Mouse (Mus musculus): ENCODE measurements around the gene BC055324. TPM values are rescaled to one million over a fixed set of nuclear protein-coding genes. Genes with fewer than 3 reads are reported as not detected.
A peak's percentile ranks its signal among the peaks of the same experiment; 100 is the strongest.

Gene BC055324
- polyA plus RNA-seq, 1 experiment from 2014 or later: 46.6 TPM

DNA sequence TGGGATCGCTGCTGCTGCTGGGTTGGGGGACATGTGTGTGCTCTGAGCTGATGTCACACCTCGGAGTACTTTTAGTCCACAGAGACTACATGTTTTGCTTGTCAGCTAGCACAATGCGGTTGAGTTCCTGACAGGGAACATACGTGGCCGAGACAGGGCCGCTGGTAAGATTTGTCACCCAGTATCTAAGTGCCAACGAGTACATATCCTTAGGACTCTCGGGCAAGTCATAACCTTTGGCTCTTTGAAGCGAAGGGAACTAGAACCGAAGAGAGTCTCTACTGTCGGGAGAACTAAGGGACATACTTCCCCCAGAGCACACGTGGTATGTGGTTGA lies 64.2 kb downstream of the BC055324 start:
- Histone ChIP-seq H3K36me3 (replicated peaks) (peaks cover 24% of the 10 kb centered on the region), H3K4me3 (peak overlapping the region; percentile 96), H3K9me3 (no peaks in the 10 kb centered on the region), H3K27ac (replicated peaks) (peak overlapping the region; percentile 91), H3K4me1 (peaks cover 20% of the 10 kb centered on the region), H3K27me3 (replicated peaks; ENCODE audit: low read depth, poor library complexity, severe bottlenecking) (no peaks in the 10 kb centered on the region)
- WGBS: 6% methylated on average over 12 of the region's 12 CpGs
- DNase-seq (ENCODE audit: low spot score): no peak

DNA sequence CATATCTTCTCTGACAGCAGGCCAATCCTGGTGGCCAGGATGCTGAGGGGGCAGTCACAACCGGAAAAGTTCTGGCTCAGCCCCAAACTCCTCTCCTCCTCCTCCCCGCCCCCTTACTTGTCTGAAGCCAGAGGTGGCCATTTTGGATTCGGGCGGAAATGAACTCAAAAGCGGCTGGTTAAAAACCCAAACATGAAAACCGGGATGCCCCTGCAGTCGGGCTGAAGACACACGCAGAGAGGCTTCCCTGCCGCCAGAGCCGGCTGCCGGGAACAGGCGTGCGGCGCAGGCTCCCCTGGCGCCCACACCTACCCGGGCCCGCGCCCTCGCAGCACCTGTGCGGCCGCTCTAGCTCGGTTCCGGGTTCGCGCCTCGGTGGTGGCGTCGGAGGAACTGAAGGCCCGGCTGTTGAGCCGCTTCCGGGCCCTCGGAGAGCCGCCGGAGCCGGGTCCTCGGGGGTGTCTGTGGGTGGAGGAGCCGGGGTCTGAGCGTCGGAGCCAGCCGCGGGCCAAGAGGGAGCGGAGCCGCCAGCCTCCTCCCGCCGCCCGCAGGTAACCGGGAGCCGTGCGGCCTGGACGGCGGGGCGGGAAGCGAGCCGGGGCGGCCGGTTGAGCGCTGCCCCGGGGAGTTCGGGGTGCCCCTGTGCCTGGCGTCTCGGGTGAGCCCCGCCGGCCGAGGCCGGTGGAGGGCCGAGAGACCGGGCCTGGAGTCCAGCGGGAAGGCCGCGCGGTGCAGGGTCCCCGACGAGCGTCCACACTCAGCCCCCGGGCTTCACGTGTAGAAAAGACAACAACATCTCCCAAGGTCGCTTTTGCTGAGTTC lies 64.7 kb downstream of the BC055324 start:
- peaks cover 20% of the 10 kb centered on the region for H3K4me1 ChIP-seq
- H3K36me3 ChIP-seq (replicated peaks): peaks cover 18% of the 10 kb centered on the region
- DNase-seq (ENCODE audit: low spot score): peak; percentile 91
- no peaks in the 10 kb centered on the region for H3K9me3 ChIP-seq
- WGBS: under 1% methylated on average over 77 of the region's 77 CpGs
- H3K27me3 ChIP-seq (replicated peaks; ENCODE audit: low read depth, poor library complexity, severe bottlenecking): no peaks in the 10 kb centered on the region
- peak overlapping the region; percentile 96 for H3K4me3 ChIP-seq
- H3K27ac ChIP-seq (replicated peaks): peak overlapping the region; percentile 91

DNA sequence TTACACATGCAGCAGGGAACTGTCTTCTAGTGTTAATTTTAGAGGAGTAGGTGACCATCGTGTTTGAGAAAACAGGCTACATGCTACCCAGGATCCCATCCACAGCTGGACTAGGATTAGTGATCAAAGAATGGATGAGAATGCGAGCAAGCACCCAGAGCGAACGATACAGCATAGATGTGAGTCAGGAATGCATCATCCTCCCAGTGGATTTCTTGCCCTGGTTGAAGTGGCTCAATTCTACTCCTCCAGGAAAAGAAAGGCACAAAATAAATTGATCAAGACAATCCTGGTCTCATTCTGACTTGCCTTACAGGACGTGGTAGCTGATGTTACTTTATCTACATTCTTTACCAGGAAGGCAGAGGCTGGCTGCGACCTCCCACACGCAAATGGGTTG lies 65.8 kb downstream of the BC055324 start, which contains the start of gene Scyl3:
Gene Scyl3, plus strand, starts transcription at position 255 of the 400 bp plus-strand sequence.
- DNase-seq (ENCODE audit: low spot score): no peak
- Histone ChIP-seq H3K4me1 (peaks cover 20% of the 10 kb centered on the region), H3K27me3 (replicated peaks; ENCODE audit: low read depth, poor library complexity, severe bottlenecking) (no peaks in the 10 kb centered on the region), H3K4me3 (peak within 1 kb of the TSS; percentile 96), H3K36me3 (replicated peaks) (peaks cover 8% of the 10 kb centered on the region), H3K9me3 (no peaks in the 10 kb centered on the region), H3K27ac (replicated peaks) (peak within 1 kb of the TSS; percentile 91)
- 71% methylated on average over 7 of the region's 7 CpGs for WGBS

DNA sequence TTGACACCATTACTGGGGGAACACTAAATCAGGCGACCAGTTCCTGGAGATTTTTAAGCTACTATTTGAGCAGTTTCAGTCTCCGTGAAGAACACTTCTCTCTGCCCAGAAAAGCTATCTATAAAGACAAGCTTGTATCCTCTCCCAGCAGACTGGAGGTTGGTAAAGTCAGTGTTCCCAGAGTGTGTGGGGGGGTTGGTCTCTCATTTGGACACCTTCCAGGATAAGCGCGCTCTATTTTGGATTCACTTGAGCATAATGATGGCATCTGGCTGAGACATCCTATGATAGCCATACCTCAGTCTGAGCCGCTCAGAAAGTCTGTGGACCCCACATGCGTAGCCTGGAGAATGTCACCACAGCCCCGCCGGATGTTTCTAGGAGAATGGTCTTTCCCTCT lies 70.5 kb downstream of the BC055324 start:
- Histone ChIP-seq H3K27ac (replicated peaks) (no peak overlapping the region), H3K4me1 (peaks cover 4% of the 10 kb centered on the region), H3K9me3 (no peaks in the 10 kb centered on the region), H3K4me3 (no peak overlapping the region), H3K27me3 (replicated peaks; ENCODE audit: low read depth, poor library complexity, severe bottlenecking) (no peaks in the 10 kb centered on the region), H3K36me3 (replicated peaks) (no peaks in the 10 kb centered on the region)
- no peak for DNase-seq (ENCODE audit: low spot score)
- WGBS: 87% methylated on average over 8 of the region's 8 CpGs

DNA sequence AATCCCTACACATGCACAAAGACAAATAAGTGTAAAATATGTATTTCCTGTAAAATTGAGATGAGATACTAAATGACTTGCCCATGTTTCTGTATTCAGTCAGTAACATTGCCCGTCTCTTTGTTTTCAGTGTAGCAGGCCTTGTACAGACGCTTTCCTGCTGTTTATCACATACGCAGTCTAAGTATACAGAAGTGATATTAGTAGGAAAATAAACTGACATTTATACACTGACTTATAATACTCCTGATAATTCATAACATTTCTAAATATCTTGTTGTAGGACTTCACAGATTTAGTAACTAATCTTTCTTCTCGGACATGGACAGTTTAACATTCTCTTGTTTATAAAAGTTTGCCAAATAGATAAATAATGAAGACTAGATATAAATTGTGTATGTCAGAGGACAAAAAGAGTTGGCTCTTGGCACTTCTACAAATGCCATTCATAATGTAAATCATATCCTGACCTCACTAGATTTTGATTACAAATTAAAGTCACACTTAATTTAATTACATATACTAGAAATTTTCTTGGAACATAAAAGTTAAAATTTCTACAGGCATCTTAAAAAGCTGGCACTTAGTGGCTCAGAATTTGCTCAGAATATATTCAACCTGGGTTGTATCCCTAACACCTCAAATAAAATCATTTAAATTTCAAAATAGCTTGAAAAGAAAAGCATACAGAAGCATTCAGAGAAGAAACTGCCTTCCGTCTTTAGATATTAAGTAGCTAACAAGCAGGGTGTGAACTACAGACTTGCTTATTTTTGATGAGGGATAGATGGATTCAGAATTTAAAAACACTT lies 77.0 kb downstream of the BC055324 start:
- Histone ChIP-seq H3K27me3 (replicated peaks; ENCODE audit: low read depth, poor library complexity, severe bottlenecking) (no peaks in the 10 kb centered on the region), H3K36me3 (replicated peaks) (peaks cover 35% of the 10 kb centered on the region), H3K9me3 (peaks cover 2% of the 10 kb centered on the region; the same call in 1 of the 2 replicates), H3K4me3 (no peak overlapping the region), H3K27ac (replicated peaks) (no peak overlapping the region), H3K4me1 (no peaks in the 10 kb centered on the region)
- 95% methylated on average over 5 of the region's 5 CpGs for WGBS
- no peak for DNase-seq (ENCODE audit: low spot score)

DNA sequence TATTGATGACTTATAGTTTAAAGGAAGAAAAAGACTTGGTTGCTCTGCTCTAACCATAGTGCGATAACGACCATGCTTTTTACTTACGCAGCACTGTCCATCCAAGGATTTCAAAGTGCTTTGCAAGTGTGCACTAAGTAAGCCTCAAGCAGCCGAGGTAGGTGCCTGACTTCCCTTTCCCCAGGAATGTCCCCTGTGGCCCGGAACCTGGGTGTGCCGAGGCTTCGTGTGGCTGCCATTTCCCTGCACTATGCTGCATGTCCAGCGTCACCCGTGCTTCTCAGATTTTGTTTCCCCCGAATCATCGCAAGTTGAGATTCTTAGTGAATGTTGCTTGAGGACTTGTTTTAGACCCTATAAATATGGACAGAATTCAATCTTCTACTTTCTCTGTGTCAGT lies 82.6 kb downstream of the BC055324 start:
- H3K36me3 ChIP-seq (replicated peaks): peaks cover 14% of the 10 kb centered on the region
- no peak for DNase-seq (ENCODE audit: low spot score)
- H3K4me3 ChIP-seq: no peak overlapping the region
- H3K9me3 ChIP-seq: no peaks in the 10 kb centered on the region
- WGBS: 90% methylated on average over 11 of the region's 11 CpGs
- H3K27ac ChIP-seq (replicated peaks): no peak overlapping the region
- H3K27me3 ChIP-seq (replicated peaks; ENCODE audit: low read depth, poor library complexity, severe bottlenecking): no peaks in the 10 kb centered on the region
- H3K4me1 ChIP-seq: peaks cover 20% of the 10 kb centered on the region

DNA sequence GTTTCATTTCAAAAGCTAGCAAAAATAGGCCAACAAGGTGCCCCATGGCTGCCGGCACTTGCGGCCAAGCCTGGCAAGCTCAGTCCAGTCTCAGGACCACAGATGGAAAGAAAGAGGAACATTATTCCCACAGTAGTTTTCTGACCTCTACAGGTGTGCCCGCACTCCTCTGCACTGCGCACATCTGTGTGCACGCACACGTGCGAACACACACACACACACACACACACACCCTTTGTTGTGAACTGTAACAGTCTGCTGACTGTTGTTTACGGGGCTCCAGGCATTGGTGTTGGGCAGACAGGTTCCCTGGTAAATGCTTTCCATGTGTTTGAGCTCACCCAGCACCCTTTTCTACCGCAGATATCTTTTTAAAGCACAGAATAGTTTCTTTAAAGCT lies 83.8 kb downstream of the BC055324 start:
- Histone ChIP-seq H3K9me3 (no peaks in the 10 kb centered on the region), H3K36me3 (replicated peaks) (peaks cover 4% of the 10 kb centered on the region), H3K27ac (replicated peaks) (peak overlapping the region; percentile 24; the same call in 1 of the 2 replicates), H3K4me3 (no peak overlapping the region), H3K4me1 (peaks cover 28% of the 10 kb centered on the region), H3K27me3 (replicated peaks; ENCODE audit: low read depth, poor library complexity, severe bottlenecking) (no peaks in the 10 kb centered on the region)
- 91% methylated on average over 9 of the region's 9 CpGs for WGBS
- no peak for DNase-seq (ENCODE audit: low spot score)

DNA sequence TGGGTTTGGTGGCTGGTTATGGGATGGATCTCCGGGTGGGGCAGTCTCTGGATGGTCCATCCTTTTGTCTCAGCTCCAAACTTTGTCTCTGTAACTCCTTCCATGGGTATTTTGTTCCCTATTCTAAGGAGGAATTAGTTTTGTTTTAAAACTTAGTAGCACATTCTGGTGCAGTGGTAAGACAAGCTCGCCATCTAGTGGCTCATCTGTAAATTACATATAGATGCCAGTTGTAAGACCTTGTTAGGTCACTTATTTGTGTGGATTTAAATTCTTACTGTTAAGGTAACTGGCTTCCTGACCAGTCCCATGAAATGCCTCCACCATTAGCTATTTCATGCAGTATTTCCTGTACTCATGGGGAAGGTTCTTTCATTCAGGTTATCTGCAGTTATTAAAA lies 84.3 kb downstream of the BC055324 start:
- Histone ChIP-seq H3K36me3 (replicated peaks) (no peaks in the 10 kb centered on the region), H3K27ac (replicated peaks) (peak overlapping the region; percentile 24; the same call in 1 of the 2 replicates), H3K4me1 (peaks cover 30% of the 10 kb centered on the region), H3K9me3 (no peaks in the 10 kb centered on the region), H3K4me3 (no peak overlapping the region), H3K27me3 (replicated peaks; ENCODE audit: low read depth, poor library complexity, severe bottlenecking) (no peaks in the 10 kb centered on the region)
- WGBS: 6% methylated on average over 2 of the region's 2 CpGs
- DNase-seq (ENCODE audit: low spot score): no peak

DNA sequence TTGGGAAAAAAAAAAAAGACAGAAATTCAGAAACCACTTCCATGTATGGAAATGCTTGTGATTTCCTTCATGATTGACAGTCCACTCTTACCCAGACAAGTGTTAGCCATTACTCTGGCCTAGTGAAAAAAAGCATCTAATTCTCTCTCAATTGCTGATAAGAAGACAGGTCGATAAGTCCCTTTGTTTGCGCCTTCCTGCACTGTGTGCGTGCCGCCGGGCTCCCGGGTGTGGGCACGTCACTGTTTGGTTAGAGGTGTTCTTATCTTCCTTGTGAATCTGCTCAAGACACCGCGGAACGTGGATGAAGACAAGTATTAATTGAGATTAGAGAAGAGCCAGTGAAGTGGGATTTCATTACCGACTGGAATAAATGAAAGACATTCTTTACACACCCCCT lies 86.2 kb downstream of the BC055324 start:
- DNase-seq (ENCODE audit: low spot score): no peak
- Histone ChIP-seq H3K9me3 (no peaks in the 10 kb centered on the region), H3K4me1 (peaks cover 30% of the 10 kb centered on the region), H3K27ac (replicated peaks) (peak overlapping the region; percentile 52), H3K4me3 (no peak overlapping the region), H3K36me3 (replicated peaks) (no peaks in the 10 kb centered on the region), H3K27me3 (replicated peaks; ENCODE audit: low read depth, poor library complexity, severe bottlenecking) (no peaks in the 10 kb centered on the region)
- 51% methylated on average over 11 of the region's 11 CpGs for WGBS

DNA sequence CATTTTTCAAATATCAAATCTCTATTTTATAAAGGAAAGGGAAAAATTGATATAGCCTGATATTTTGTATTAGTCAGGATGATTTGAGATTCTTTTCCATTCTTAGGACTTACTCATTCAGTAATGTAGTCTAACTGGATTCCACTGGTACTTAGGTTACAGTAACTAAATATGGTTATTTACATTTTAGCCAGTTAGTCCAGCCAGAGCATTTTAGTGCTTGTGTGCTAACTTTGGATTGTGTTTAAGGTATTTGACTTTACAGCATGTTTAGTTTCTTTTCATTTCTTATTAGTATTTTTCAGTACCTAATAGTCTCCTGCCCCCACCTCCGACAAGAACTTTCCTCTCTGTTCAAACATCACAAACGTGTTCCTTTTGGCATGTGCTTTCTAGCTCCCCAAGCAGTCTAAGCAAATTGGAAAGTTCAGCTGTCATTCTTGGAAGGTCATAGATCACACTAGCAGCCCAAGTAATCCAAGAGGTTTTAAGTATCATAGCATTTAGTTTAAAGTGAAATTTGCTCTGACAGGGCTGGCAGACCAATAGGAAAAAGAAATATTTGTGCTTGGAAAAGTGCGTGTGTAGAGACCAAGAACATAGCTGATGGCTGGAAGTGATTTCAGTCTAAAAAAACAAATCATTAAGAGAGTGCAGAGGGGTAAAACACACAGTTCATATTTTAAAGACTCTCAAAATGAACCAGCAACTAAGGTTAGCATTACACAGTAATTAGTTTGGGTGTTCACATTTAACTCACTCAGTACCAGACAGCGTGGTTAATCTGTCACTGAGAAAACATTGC lies 87.4 kb downstream of the BC055324 start:
- H3K36me3 ChIP-seq (replicated peaks): no peaks in the 10 kb centered on the region
- peak overlapping the region; percentile 67 for H3K27ac ChIP-seq (replicated peaks)
- H3K4me3 ChIP-seq: no peak overlapping the region
- H3K4me1 ChIP-seq: peaks cover 30% of the 10 kb centered on the region
- no peaks in the 10 kb centered on the region for H3K27me3 ChIP-seq (replicated peaks; ENCODE audit: low read depth, poor library complexity, severe bottlenecking)
- DNase-seq (ENCODE audit: low spot score): no peak
- no peaks in the 10 kb centered on the region for H3K9me3 ChIP-seq
- WGBS: 26% methylated on average over 4 of the region's 4 CpGs

DNA sequence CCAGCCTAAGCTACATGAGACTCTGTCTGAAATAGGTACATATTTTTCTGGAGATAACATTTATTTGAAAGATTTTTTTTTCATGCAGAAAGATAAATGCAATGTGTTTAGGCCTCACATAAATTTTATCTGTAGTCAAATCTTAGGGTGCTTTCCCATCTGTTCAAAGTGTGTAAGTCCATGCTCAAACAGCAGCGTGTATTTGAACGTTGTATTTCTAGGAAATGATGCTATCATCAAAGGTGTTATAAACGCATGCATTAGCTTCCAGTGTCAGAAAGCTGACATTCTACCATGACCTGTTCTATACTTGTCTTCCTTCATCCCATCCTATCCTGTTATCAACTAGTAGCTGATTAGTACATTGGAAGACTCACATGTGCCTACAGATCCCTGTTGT lies 91.2 kb downstream of the BC055324 start:
- 86% methylated on average over 3 of the region's 3 CpGs for WGBS
- no peaks in the 10 kb centered on the region for H3K9me3 ChIP-seq
- no peak overlapping the region for H3K27ac ChIP-seq (replicated peaks)
- H3K4me3 ChIP-seq: no peak overlapping the region
- DNase-seq (ENCODE audit: low spot score): no peak
- no peaks in the 10 kb centered on the region for H3K27me3 ChIP-seq (replicated peaks; ENCODE audit: low read depth, poor library complexity, severe bottlenecking)
- H3K36me3 ChIP-seq (replicated peaks): no peaks in the 10 kb centered on the region
- H3K4me1 ChIP-seq: peaks cover 39% of the 10 kb centered on the region

DNA sequence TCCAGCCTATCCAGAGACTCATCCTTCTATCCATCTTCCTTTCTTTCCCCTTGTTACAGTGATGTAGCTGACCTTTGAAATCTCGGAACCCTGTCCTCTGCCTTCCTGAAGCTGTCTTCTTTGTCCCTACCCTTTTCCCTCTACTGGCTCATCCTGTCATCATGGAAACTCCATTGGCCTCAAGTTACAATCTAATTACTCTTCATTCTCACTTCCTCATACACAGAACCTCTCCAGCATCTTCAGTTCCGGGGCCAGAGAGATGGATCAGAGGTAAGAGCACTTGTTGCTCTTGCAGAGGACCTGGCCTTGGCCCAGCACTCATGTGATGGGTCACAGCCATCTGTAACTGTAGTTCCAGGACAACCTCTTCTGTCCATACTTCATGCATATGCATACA lies 94.4 kb downstream of the BC055324 start:
- Histone ChIP-seq H3K4me1 (peaks cover 32% of the 10 kb centered on the region), H3K4me3 (no peak overlapping the region), H3K36me3 (replicated peaks) (no peaks in the 10 kb centered on the region), H3K27me3 (replicated peaks; ENCODE audit: low read depth, poor library complexity, severe bottlenecking) (no peaks in the 10 kb centered on the region), H3K9me3 (no peaks in the 10 kb centered on the region), H3K27ac (replicated peaks) (no peak overlapping the region)
- no peak for DNase-seq (ENCODE audit: low spot score)
- 81% methylated on average over 2 of the region's 2 CpGs for WGBS

Data from embryonic facial prominence, embryonic 10.5 days (tissue).